Mouse (Mus musculus): Measurements from ENCODE around the gene Btbd35f6. TPM values are rescaled to one million over a fixed set of nuclear protein-coding genes. Genes with fewer than 3 reads are reported as not detected.
A peak's percentile ranks its signal among the peaks of the same experiment; 100 is the strongest.
"Not testable (repeated sequence)": the region's sequence is repeated elsewhere in the genome, so short reads cannot be mapped to it uniquely, and the experiment has no call there.

Btbd35f6 gene
- not detected in 2 replicates for polyA plus RNA-seq (2015; fragmentation: Nextera tagmentation; extraction: Ambion mirVana)

DNA sequence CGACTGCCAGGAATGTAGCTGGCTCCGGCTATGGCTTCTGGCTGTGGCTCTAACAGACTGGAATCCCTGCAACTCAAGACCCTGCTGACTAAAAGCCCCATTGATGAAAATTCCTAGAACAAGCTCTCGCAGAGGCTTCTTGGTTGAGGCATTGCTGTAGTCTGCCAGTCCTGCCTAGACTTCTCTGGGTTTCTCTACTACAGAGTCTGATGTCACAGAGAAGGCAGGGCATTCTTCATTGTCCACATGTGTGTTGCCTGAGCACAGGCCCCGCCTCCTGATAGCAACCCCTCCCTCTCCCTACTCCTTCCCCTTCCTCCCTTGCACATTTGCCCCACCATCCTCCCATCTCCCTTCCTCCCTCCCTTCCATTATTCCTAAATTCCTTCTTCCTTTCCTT is at the start of gene Btbd35f6:
TSS of gene Btbd35f6 (minus strand) at position 101 of the 400 bp plus-strand sequence.
- DNase-seq (ENCODE audit: low spot score): not testable (repeated sequence)

DNA sequence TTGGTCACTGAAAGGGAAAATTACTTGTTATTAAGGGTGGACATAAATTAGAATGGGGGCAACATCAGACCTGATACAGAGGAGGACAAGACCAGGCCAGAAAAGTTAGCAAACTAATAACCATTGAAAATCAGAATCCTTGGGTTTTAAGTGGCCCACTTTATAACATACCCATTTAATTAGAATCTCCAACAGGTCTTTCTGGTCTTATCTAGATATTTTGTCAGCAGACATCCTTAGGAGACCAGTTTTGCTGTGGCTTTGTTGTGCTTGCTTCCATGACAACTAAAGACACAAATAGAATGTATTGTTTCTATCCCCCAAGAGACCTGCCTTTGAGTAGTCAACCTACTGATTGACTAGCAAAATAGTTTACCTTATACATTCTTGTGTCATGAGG is 30.4 kb upstream of the Btbd35f6 start, which contains the start of gene Gm21870:
TSS of gene Gm21870 (minus strand) at position 101 of the 400 bp plus-strand sequence.
- not testable (repeated sequence) for DNase-seq (ENCODE audit: low spot score)

DNA sequence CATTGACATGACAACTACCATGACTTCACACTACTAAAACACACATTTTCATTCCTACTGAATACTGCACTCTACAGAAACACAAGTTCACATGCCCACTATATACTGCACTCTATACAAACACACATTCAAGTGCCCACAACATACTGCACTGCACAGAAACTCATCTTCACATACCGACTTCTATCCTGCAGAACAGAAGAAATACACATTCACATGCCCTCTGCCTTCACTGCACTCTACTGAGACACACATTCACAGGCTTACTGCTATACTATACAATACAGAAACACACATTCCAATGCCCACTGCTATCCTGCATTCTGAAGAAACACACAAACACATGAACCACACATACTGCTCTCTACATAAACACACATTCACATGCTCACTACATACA is 26.1 kb downstream of the Btbd35f6 start:
- DNase-seq (ENCODE audit: low spot score): not testable (repeated sequence)

DNA sequence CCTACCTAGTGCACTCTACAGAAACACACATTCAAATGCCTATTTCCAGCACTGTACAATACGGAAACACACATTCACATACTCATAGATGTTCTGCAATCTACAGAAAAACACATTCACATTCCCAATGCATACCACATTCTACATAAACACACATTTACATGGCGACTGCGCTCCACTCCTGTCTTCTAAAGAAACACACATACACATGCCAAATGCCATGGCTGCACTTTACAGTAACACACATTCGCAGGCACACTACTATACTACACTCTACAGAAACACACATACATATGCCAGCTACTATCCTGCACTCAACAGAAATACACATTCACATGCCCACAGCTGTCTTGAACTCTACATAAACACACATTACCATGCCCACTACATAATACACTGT is 28.1 kb downstream of the Btbd35f6 start:
- DNase-seq (ENCODE audit: low spot score): peak; percentile 0

DNA sequence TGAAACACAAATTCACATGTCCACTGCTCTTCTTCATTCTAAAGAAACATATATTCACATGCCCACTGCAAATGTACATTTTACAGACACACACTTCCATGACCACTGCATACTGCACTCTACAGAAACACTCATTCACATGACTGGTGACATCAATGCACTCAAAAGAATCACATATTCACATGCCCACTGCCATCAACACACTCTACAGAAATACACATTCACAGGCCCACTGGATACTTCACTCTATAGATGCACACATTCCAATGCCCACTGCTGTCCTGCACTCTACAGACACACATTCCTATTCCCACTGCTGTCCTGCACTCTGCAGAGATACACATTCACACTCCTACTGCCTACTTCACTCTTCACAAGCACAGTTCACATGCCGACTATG is 30.0 kb downstream of the Btbd35f6 start:
- not testable (repeated sequence) for DNase-seq (ENCODE audit: low spot score)

DNA sequence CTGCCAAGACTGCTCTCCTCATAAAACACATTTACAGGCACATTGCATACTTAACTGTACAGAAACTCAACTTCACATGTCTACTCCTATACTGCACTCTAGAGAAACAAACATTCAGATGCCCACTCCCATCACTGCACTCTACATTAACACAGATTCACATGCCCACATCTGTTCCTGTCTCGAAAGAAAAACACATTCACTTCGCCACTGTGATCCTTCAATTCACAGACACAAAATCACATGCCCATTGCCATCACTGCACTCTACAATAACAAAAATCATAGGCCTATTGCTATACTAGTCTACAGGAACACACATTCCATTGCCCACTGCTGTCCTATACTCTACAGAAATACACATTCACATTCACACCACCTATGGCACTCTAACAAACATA is 30.9 kb downstream of the Btbd35f6 start:
- not testable (repeated sequence) for DNase-seq (ENCODE audit: low spot score)

Other genes with a start within 250 kb of the Btbd35f6 start
- not detected in 2 replicates for gene Gm21870, start 30.3 kb upstream of the Btbd35f6 start, polyA plus RNA-seq (2015; fragmentation: Nextera tagmentation; extraction: Ambion mirVana)
- not detected in 2 replicates for gene Btbd35f9, start 205.0 kb upstream of the Btbd35f6 start, polyA plus RNA-seq (2015; fragmentation: Nextera tagmentation; extraction: Ambion mirVana)